Mouse (Mus musculus): ENCODE results near the gene Gm20721.

DNA sequence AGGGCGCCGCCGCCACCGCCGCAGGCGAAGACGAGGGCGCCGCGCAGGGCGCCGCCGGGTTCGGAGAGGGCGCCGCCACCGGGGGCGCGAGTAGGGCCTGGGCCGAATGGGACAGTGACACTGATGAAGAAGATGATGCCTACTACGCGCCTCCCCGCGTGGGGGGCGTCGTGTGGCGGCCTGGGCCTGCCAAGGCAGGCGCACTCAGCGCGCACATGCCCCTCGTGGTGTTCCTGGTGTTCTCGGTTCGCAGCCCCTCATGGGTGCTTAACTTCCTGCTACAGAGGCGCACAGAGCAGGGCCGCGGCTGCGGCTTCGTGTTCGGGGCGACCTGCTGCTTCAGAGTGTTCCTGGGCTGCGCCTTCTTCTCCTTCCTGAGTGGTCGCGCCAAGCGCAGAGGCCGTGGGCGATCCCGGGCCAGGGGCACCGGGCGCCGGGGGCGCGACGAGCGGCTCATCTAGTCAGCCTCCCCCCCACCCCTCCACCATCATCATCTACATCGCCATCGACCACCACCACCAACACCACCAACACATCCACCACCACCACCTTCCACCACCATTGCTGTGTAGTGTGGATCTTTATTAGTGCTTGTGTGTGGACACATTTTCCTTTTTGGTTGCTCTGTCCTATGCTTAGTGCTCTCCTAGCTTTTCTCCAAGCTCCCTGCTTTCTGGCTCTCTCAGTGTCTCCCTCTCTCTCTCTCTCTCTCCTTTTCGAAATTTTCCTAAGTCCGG is 17.4 kb downstream of the Gm20721 start:
- TF ChIP-seq CTCF (IDR thresholded peaks at IDR 0.05) (peak; percentile 38), POLR2A (IDR thresholded peaks at IDR 0.05; ENCODE audit: insufficient read depth, low read depth, low read length) (peak; percentile 61)

Data from heart, adult 2 months (tissue).